Mouse (Mus musculus) mammary gland, adult 2 months (tissue): ENCODE data around the gene Git1. TPM values are rescaled to one million over a fixed set of nuclear protein-coding genes. Genes with fewer than 3 reads are reported as not detected.

Experiments
- polyA plus RNA-seq: library from polyadenylated mRNA; depleted of rRNA; stranded (reverse); fragments of >200 nt; gene quantifications from 2 replicates; pipeline ENCODE4 v1.2.3, GENCODE M21; 2012; ENCODE audit warnings: low replicate concordance; rRNA removed

Git1 gene
- 60.1 and 92.3 TPM in 2 replicates for polyA plus RNA-seq

GRCm38 (mm10) chr11:77493512-77494343 lies at the start of gene Git1:
Gene Git1 (plus strand): TSS chr11:77493562.

GRCm38 (mm10) chr11:77462283-77463100 lies 30.9 kb upstream of the Git1 start, which contains the start of gene Coro6:
Gene Coro6 (plus strand): TSS chr11:77462411.

GRCm38 (mm10) chr11:77489591-77490235 lies 3.6 kb upstream of the Git1 start, which contains the start of gene Ankrd13b:
Gene Ankrd13b (minus strand): TSS chr11:77489678.

GRCm38 (mm10) chr11:77514832-77515636 lies 21.7 kb downstream of the Git1 start, which contains the start of gene Abhd15:
Gene Abhd15 (plus strand): TSS chr11:77515121.

GRCm38 (mm10) chr11:77515637-77516552 lies 22.5 kb downstream of the Git1 start, which contains the start of gene Trp53i13:
Gene Trp53i13 (minus strand): TSS chr11:77515980.

GRCm38 (mm10) chr11:77519043-77519442 lies 25.7 kb downstream of the Git1 start, which contains the start of gene Gm10392:
Gene Gm10392 (minus strand): TSS chr11:77519198.

Other genes with a start within 250 kb of the Git1 start
- 15.7 and 67.0 TPM in 2 replicates for gene Coro6, start 31.2 kb upstream of the Git1 start, polyA plus RNA-seq
- 34.9 and 45.6 TPM in 2 replicates for gene Ankrd13b, start 3.9 kb upstream of the Git1 start, polyA plus RNA-seq
- gene Abhd15, start 21.6 kb downstream of the Git1 start, polyA plus RNA-seq: 24.1 and 48.2 TPM in 2 replicates
- gene Trp53i13, start 22.4 kb downstream of the Git1 start, polyA plus RNA-seq: 32.3 and 56.0 TPM in 2 replicates
- 0.13 and 0.19 TPM in 2 replicates for gene Gm10392, start 25.6 kb downstream of the Git1 start, polyA plus RNA-seq
- gene Taok1, start 114.3 kb downstream of the Git1 start, polyA plus RNA-seq: 3.4 and 8.1 TPM in 2 replicates
- gene Nufip2, start 192.6 kb downstream of the Git1 start, polyA plus RNA-seq: 13.6 and 24.4 TPM in 2 replicates
- not detected in 2 replicates for gene Cryba1, start 231.7 kb downstream of the Git1 start, polyA plus RNA-seq